Mouse (Mus musculus) retina, embryonic 14.5 days (tissue): ENCODE results near the gene Agpat1.

Source experiments
- DNase-seq: peaks from one replicate; pipeline ENCODE4 v3.0.0-alpha.2; 2015; ENCODE audit warnings: low spot score

Agpat1 gene

DNA sequence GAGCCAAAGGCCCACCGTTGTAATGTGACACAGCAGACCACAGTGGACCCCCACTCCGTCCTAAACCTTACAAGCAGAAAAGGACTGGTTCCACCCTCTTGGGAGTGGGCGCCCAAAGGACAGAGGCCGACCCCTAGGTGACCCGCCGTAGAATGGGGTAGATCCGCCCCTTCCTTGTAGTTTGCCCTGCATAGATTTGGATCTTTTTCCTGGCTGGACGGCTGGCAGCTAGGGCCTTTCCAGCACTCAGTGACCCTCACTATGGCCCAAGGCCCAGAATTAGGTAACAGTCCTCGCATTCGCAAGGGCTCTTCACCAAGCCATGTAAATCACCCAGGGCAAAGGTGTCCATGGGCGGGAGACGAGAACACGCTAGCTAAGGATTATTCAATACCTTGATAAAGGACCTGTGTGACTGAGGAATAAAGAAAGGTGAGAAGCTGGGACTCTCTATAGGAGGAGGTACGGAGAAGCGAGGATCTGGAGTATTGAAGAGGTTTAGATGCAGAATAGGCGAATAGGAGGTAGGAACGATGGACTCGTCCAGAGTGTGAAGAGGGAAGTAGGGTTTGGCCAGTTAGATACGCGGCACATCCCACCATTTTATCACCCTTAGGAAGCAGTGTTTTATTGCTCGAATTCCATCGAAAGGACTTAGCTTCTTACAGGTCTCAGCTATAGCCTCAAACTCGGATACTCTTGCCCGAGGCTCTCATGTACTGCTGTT lies 612 bp downstream of the Agpat1 start:
- DNase-seq: peak; percentile 14

GRCm38 (mm10) chr17:34605609-34606008 lies 1.5 kb downstream of the Agpat1 start:
- peak; percentile 97 for DNase-seq

DNA sequence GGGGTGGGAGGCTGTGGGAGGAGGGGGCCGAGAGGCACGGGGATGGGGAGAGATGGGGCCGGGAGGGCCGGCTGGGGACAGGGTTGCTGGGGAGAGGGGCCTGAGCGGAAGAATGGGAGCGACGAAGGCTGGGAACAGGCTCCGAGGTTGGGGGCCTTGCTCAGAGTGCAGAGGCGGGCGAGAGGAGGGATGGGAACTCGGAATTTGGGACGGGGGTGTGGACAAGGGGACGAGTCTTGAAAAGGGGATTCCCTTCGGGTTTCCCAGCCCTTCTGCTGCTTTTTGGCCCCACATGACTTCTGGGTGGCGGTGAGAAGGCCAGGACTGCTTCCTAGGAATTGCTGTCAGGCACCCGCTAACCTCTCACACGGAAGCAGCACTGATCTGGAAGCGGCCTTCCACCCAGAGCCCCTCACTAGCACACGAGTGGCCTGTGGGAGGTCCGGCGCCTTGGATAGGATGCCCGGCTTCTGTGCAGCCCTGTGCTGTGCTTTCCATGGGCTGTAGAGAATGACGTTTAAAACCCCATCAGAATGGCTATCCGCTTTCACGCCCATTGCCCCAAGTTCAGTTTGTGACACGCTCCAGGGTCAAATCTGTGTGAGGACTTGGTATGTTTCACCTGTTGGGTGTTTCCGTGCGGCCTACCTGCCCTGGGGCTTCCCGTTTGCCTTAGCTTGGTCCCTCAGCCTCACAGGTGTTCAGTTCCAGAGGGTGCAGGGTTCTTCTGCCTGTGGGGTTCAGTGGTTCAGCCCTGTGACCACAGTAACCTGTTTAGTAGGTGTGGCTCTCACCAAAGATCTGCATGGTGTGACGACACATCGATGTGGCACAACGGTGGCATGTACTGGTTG lies 2.4 kb downstream of the Agpat1 start:
- peak; percentile 30 for DNase-seq

DNA sequence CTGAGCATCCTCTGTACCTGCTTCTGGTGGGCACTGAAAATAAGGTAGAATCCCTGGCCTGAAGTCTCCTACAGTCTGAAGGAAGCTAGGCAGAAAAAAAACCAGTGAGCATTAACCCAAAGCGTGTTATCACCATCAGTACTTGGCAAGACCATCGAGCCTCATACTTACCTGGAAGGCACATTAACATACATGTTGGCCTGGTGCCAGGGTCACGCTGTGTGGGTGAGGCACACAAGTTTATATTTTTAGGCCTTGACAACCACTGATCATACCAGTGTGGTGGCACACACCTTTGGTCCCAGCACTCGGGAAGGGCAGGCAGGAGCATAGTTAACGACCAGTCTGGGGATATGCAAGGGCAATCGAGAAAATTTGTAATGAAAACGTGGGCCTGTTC lies 3.9 kb downstream of the Agpat1 start:
- DNase-seq: no peak

GRCm38 (mm10) chr17:34611050-34611449 lies 7.0 kb downstream of the Agpat1 start:
- DNase-seq: no peak

- DNase-seq: no peak
These were observed 9.1 kb downstream of the Agpat1 start for GRCm38 (mm10) chr17:34613054-34613645.

DNA sequence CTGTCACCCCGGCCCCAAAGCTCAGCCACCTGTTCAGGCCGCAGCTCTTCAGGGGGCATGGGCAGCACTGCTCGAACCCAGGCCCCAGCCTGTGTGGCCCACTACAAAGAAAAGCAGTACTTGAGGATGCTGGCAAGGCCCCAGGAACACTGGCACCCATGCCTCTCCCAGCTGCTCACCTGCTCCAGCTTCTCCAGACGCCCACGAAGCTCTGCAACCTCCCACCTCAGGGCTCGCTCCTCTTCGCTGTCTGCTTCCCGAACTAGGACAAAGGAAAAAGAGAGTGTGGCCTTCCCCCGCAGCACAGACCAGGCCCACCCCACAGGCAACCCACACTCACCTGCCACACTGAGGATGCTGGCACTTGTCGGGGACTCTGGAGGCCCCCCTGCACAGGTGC lies 9.8 kb downstream of the Agpat1 start:
- no peak for DNase-seq

- no peak for DNase-seq
These were observed 11.8 kb downstream of the Agpat1 start, which contains the start of gene Egfl8 for GRCm38 (mm10) chr17:34615871-34616270. TSS of gene Egfl8 (minus strand) at chr17:34615971.

- peak; percentile 87 for DNase-seq
These were observed 14.9 kb downstream of the Agpat1 start for GRCm38 (mm10) chr17:34618999-34619398.

GRCm38 (mm10) chr17:34621006-34621405 lies 16.9 kb downstream of the Agpat1 start:
- DNase-seq: no peak

DNA sequence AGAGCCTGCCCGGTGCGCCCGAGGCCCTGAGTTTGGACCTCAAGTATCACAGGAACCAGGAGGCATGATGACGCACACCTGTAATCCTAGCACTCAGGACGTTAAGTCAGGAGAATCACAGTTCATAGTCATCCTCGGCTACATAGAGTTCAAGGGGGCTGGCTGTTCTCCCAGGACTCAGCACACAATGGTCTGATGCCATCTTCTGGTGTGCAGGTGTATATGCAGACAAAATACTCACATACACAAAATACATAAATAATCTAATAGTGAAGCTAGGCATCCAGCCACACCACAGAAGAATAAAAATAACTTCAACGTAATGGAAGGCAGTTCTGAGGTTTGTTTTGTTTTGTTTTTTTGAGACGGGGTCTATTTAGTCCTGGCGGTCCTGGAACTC lies 19.1 kb downstream of the Agpat1 start:
- DNase-seq: no peak

DNA sequence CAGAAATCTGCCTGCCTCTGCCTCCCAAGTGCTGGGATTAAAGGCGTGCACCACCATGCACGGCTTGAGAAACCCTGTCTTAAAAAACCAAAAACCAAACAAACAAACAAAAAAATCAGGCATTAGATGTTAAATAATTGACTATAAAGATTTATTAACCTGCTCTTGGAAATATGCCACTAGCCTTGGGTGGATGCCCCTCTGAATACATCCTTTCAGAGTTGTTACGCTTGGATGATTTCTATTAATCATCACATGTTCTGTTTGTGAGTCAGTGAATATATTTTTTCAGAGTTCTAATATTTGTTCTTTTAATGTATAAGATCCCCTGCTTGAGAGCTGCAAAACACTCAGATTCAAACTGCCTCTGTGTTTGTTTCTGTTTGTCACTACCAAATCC lies 20.9 kb downstream of the Agpat1 start:
- no peak for DNase-seq

- DNase-seq: no peak
These were observed 22.2 kb downstream of the Agpat1 start for GRCm38 (mm10) chr17:34626062-34626772.

GRCm38 (mm10) chr17:34626773-34627092 lies 22.7 kb downstream of the Agpat1 start:
- peak; percentile 74 for DNase-seq

- peak; percentile 91 for DNase-seq
These were observed 23.3 kb downstream of the Agpat1 start for GRCm38 (mm10) chr17:34627093-34627942.

GRCm38 (mm10) chr17:34627943-34628643 lies 24.0 kb downstream of the Agpat1 start, which contains the start of gene Ppt2:
TSS of gene Ppt2 (minus strand) at chr17:34628510.
- DNase-seq: peak; percentile 15

DNA sequence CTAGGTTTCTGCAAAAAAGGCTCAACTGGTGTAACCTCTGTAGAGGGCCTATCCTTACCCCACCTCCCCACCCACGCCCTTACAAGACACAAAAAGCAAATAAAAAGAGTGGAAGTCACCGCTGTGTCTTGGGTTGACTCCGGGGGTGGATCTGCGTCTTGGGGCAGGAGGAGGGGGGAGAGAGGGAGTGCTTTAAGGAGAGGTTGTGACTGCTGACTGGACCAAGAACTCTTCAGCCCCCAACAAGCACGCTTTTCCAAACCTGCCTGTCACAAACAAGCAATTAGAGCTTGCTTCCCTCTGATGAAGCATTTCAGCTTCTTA lies 24.5 kb downstream of the Agpat1 start:
- DNase-seq: no peak

- no peak for DNase-seq
These were observed 25.2 kb downstream of the Agpat1 start, which contains the start of gene Prrt1 for GRCm38 (mm10) chr17:34629221-34629751. TSS of gene Prrt1 (plus strand) at chr17:34629533.

- no peak for DNase-seq
These were observed 25.9 kb downstream of the Agpat1 start for GRCm38 (mm10) chr17:34629796-34630603.
